Mouse (Mus musculus) MEL (cell line): ENCODE data around the gene Arhgef2. TPM values are rescaled to one million over a fixed set of nuclear protein-coding genes. Genes with fewer than 3 reads are reported as not detected.

Experiments used
- DNase-seq: peaks from one replicate; pipeline ENCODE4 v3.0.0; 2011; ENCODE audit warnings: low read depth, low spot score
- H3K27ac ChIP-seq: 2 replicates; pipeline ENCODE4 v1.5.1; 2012; ENCODE audit warnings: low read depth, mild to moderate bottlenecking, control low read depth, low read length, moderate library complexity; ENCODE audit not compliant: control insufficient read depth
- H3K27me3 ChIP-seq, 2 experiments: fragments of 150-350 bp in 1 of 2; sonication (generic) in 1 of 2; 2 replicates each; pipeline ENCODE4 v1.6.1; 2012; ENCODE audit warnings: low read length in 2 of 2, mild to moderate bottlenecking in 2 of 2, improper control_type of control experiment in 1 of 2, moderate library complexity in 1 of 2; ENCODE audit not compliant: insufficient read depth in 2 of 2, control insufficient read depth in 1 of 2
- H3K36me3 ChIP-seq, 2 experiments: 2 replicates each; pipeline ENCODE4 v1.6.1; 2012 to 2014; ENCODE audit warnings: low read length in 2 of 2, improper control_type of control experiment in 1 of 2, inconsistent platforms in 1 of 2, mild to moderate bottlenecking in 1 of 2; ENCODE audit not compliant: insufficient read depth in 2 of 2, control insufficient read depth in 1 of 2
- H3K4me1 ChIP-seq, 2 experiments: fragments of 150-350 bp in 1 of 2; sonication (generic) in 1 of 2; 2 replicates each; pipeline ENCODE4 v1.6.1; 2012; ENCODE audit warnings: low read length in 2 of 2, improper control_type of control experiment in 1 of 2, mild to moderate bottlenecking in 1 of 2; ENCODE audit not compliant: insufficient read depth in 2 of 2, control insufficient read depth in 1 of 2
- H3K4me3 ChIP-seq, 2 experiments: fragments of 150-350 bp in 1 of 2; sonication (generic) in 1 of 2; 2 replicates each; pipeline ENCODE4 v1.5.1; 2012; ENCODE audit warnings: low read depth in 2 of 2, low read length in 2 of 2, mild to moderate bottlenecking in 2 of 2, moderate library complexity in 2 of 2, control low read depth in 1 of 2, improper control_type of control experiment in 1 of 2; ENCODE audit not compliant: control insufficient read depth in 1 of 2, insufficient read depth in 1 of 2
- H3K79me2 ChIP-seq: 2 replicates; pipeline ENCODE4 v1.6.1; 2012; ENCODE audit warnings: mild to moderate bottlenecking, low read length, moderate library complexity; ENCODE audit not compliant: control insufficient read depth, poor library complexity, insufficient read depth
- H3K9ac ChIP-seq: 2 replicates; pipeline ENCODE4 v1.6.1; 2012; ENCODE audit warnings: low read depth, mild to moderate bottlenecking, control low read depth, low read length, moderate library complexity; ENCODE audit not compliant: control insufficient read depth, poor library complexity, severe bottlenecking
- H3K9me3 ChIP-seq: fragments of 150-350 bp; sonication (generic); replicated peaks from 2 replicates; pipeline ENCODE4 v1.6.1; 2012; ENCODE audit warnings: mild to moderate bottlenecking, low read length, improper control_type of control experiment, moderate library complexity; ENCODE audit not compliant: insufficient read depth
- BHLHE40 ChIP-seq: IDR thresholded peaks from 2 replicates; pipeline ENCODE4 v1.6.1; 2012; ENCODE audit warnings: low read depth, mild to moderate bottlenecking, inconsistent platforms, low read length, improper control_type of control experiment, borderline replicate concordance
- CHD2 ChIP-seq: IDR thresholded peaks from 2 replicates; pipeline ENCODE4 v1.6.1; 2011; ENCODE audit warnings: low read length, improper control_type of control experiment
- CTCF ChIP-seq, 3 experiments: IDR thresholded peaks in 2 of 3; conservative IDR thresholded peaks in 1 of 3; 2 replicates each; pipeline ENCODE4 v1.5.1; 2011 to 2012; ENCODE audit warnings: low read length in 3 of 3, low read depth in 2 of 3, mild to moderate bottlenecking in 2 of 3, improper control_type of control experiment in 1 of 3, inconsistent platforms in 1 of 3, mixed read lengths in 1 of 3, moderate library complexity in 1 of 3; ENCODE audit not compliant: control insufficient read depth in 1 of 3, insufficient read depth in 1 of 3, poor library complexity in 1 of 3, severe bottlenecking in 1 of 3
- ELF1 ChIP-seq: IDR thresholded peaks from 2 replicates; pipeline ENCODE4 v1.6.1; 2014; ENCODE audit warnings: low read depth, mild to moderate bottlenecking, inconsistent platforms, low read length, improper control_type of control experiment, moderate library complexity
- EP300 ChIP-seq, 2 experiments: IDR thresholded peaks; 2 replicates each; pipeline ENCODE4 v1.6.1; 2011; ENCODE audit warnings: improper control_type of control experiment in 2 of 2, low read length in 2 of 2, low read depth in 1 of 2, mild to moderate bottlenecking in 1 of 2
- GABPA ChIP-seq: IDR thresholded peaks from 2 replicates; pipeline ENCODE4 v1.6.1; 2012; ENCODE audit warnings: low read depth, mild to moderate bottlenecking, inconsistent platforms, low read length, improper control_type of control experiment, moderate library complexity
- GATA1 ChIP-seq: IDR thresholded peaks from 2 replicates; pipeline ENCODE4 v1.6.1; 2011; ENCODE audit warnings: low read depth, low read length, improper control_type of control experiment
- HCFC1 ChIP-seq: IDR thresholded peaks from 2 replicates; pipeline ENCODE4 v1.6.1; 2012; ENCODE audit warnings: low read depth, mild to moderate bottlenecking, inconsistent platforms, low read length, improper control_type of control experiment, moderate library complexity
- JUND ChIP-seq: IDR thresholded peaks from 2 replicates; pipeline ENCODE4 v1.6.1; 2011; ENCODE audit warnings: low read depth, mild to moderate bottlenecking, improper control_type of control experiment, low read length
- MAX ChIP-seq: IDR thresholded peaks from 2 replicates; pipeline ENCODE4 v1.6.1; 2011; ENCODE audit warnings: low read length, improper control_type of control experiment
- MAZ ChIP-seq: IDR thresholded peaks from 2 replicates; pipeline ENCODE4 v1.6.1; 2012; ENCODE audit warnings: low read depth, mild to moderate bottlenecking, inconsistent platforms, low read length, improper control_type of control experiment
- MEF2A ChIP-seq: IDR thresholded peaks from 2 replicates; pipeline ENCODE4 v1.6.1; 2014; ENCODE audit warnings: low read depth, mild to moderate bottlenecking, inconsistent platforms, low read length, improper control_type of control experiment; ENCODE audit not compliant: poor library complexity, insufficient replicate concordance, severe bottlenecking; ENCODE audit errors: extremely low read depth
- MYB ChIP-seq: IDR thresholded peaks from 2 replicates; pipeline ENCODE4 v1.6.1; 2011; ENCODE audit warnings: mild to moderate bottlenecking, low read depth, low read length, improper control_type of control experiment
- NRF1 ChIP-seq: IDR thresholded peaks from 2 replicates; pipeline ENCODE4 v1.6.1; 2014; ENCODE audit warnings: low read depth, mild to moderate bottlenecking, inconsistent platforms, low read length, improper control_type of control experiment, moderate library complexity; ENCODE audit not compliant: poor library complexity, insufficient read depth, severe bottlenecking
- POLR2A ChIP-seq, 2 experiments: IDR thresholded peaks; 2 replicates each; pipeline ENCODE4 v1.6.1; 2011 to 2012; ENCODE audit warnings: low read length in 2 of 2, mild to moderate bottlenecking in 2 of 2, control low read depth in 1 of 2, improper control_type of control experiment in 1 of 2, low read depth in 1 of 2, moderate library complexity in 1 of 2; ENCODE audit not compliant: control insufficient read depth in 1 of 2, insufficient read depth in 1 of 2, poor library complexity in 1 of 2
- POLR2AphosphoS5 ChIP-seq: IDR thresholded peaks from 2 replicates; pipeline ENCODE4 v1.6.1; 2012; ENCODE audit warnings: low read depth, borderline replicate concordance, mild to moderate bottlenecking, inconsistent platforms, low read length, moderate library complexity, mixed read lengths
- SIN3A ChIP-seq: IDR thresholded peaks from 2 replicates; pipeline ENCODE4 v1.6.1; 2012; ENCODE audit warnings: low read length, improper control_type of control experiment, inconsistent platforms
- SMC3 ChIP-seq: IDR thresholded peaks from 2 replicates; pipeline ENCODE4 v1.6.1; 2011; ENCODE audit warnings: low read depth, low read length, improper control_type of control experiment
- TAL1 ChIP-seq: IDR thresholded peaks from 2 replicates; pipeline ENCODE4 v1.6.1; 2012; ENCODE audit warnings: mild to moderate bottlenecking, inconsistent platforms, low read length, moderate library complexity, mixed read lengths
- TCF12 ChIP-seq: IDR thresholded peaks from 2 replicates; pipeline ENCODE4 v1.6.1; 2014; ENCODE audit warnings: low read depth, mild to moderate bottlenecking, inconsistent platforms, low read length, improper control_type of control experiment, moderate library complexity
- ZC3H11A ChIP-seq: IDR thresholded peaks from 2 replicates; pipeline ENCODE4 v1.6.1; 2012; ENCODE audit warnings: low read depth, mild to moderate bottlenecking, inconsistent platforms, low read length, improper control_type of control experiment
- ZMIZ1 ChIP-seq: IDR thresholded peaks from 2 replicates; pipeline ENCODE4 v1.6.1; 2012; ENCODE audit warnings: low read depth, mild to moderate bottlenecking, inconsistent platforms, low read length, improper control_type of control experiment, moderate library complexity
- ZNF384 ChIP-seq: IDR thresholded peaks from 2 replicates; pipeline ENCODE4 v1.6.1; 2012; ENCODE audit warnings: low read depth, mild to moderate bottlenecking, inconsistent platforms, low read length, improper control_type of control experiment
- polyA plus RNA-seq, 2 experiments: library from polyadenylated mRNA; stranded (reverse) in 1 of 2; unstranded in 1 of 2; fragments of >175 nt in 1 of 2; fragments of >200 nt in 1 of 2; gene quantifications; 2 replicates each; pipeline versions ENCODE4 v1.2.1 to v1.2.4; 2012; ENCODE audit warnings: low replicate concordance in 2 of 2, low read depth in 1 of 2; ENCODE audit not compliant: insufficient read length in 2 of 2, insufficient read depth in 1 of 2, missing spikeins in 1 of 2
- total RNA-seq: library from RNA; depleted of rRNA; stranded (reverse); fragments of 300-350 nt; gene quantifications from 2 replicates; pipeline ENCODE4 v1.2.3, GENCODE M21; 2012

Arhgef2 gene
- total and polyA plus RNA-seq, 3 experiments: 113 to 183 TPM; not detected in 1

DNA sequence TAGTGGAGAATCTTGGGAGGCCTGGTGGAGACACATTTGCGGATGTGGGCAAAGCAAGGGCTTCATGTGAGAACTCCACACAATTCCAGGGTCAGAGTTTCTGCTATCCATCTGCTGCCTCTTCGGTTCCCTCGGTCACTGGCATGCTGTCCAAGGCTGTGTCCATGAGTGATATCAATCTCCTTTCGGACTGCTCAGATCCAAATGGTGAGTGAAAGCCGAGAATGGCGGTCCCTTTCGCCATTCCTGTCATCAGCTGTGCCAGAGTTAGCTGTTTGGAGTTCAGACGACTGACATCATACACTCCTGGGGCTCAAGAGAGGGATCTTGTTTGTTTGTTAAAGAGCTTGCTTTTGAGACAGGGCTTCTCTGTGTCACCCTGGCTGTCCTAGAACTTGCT lies 8.7 kb downstream of the Arhgef2 start:
- Histone ChIP-seq H3K9ac (no peak overlapping the region), H3K27ac (no peak overlapping the region), H3K27me3 (no peaks in the 10 kb centered on the region), H3K36me3 (peaks cover 0 to 16% of the 10 kb centered on the region in 2 experiments; a peak in 2 of 4 replicates), H3K4me3 (no peak overlapping the region), H3K79me2 (no peaks in the 10 kb centered on the region), H3K9me3 (no peaks in the 10 kb centered on the region), H3K4me1 (peaks cover 12 to 16% of the 10 kb centered on the region in 2 experiments)
- no peak for DNase-seq
- TF ChIP-seq ZMIZ1 (no peak), POLR2A (IDR thresholded peaks at IDR 0.05; ENCODE audit: control insufficient read depth in 1 of 2, insufficient read depth in 1 of 2, low read depth in 1 of 2, low read length in 2 of 2, poor library complexity in 1 of 2) (no peak), MAZ (no peak), JUND (no peak), SMC3 (no peak), TCF12 (no peak), HCFC1 (no peak), SIN3A (no peak), GABPA (no peak), MYB (no peak), EP300 (IDR thresholded peaks at IDR 0.05; ENCODE audit: low read depth in 1 of 2, low read length in 2 of 2) (no peak), CTCF (IDR thresholded peaks at IDR 0.05 in 2 of 3, conservative IDR thresholded peaks at IDR 0.05 in 1 of 3; ENCODE audit: control insufficient read depth in 1 of 3, insufficient read depth in 1 of 3, low read depth in 2 of 3, low read length in 3 of 3, poor library complexity in 1 of 3, severe bottlenecking in 1 of 3) (no peak), BHLHE40 (no peak), ELF1 (no peak), GATA1 (no peak)

DNA sequence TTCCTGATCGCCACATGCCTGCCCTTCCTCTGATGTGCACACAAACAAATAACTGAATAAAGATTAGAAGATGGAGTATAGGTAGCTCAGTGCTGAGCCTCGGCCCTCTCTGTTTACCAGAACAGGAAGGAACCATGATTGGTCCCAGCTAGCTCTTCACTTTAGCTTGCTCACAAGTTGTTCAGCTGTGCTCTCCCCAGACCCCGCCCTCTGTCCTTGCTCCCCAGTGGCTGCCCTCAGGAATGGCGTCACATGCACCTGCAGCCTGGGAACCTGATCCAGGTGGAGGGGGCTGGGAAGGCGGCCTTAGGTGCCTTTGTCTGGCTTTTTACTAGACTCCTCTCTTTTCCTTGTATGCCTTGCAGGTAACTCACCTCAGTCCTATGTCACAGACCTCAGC lies 9.4 kb downstream of the Arhgef2 start:
- Histone ChIP-seq H3K27ac (no peak overlapping the region), H3K4me1 (peaks cover 18 to 23% of the 10 kb centered on the region in 2 experiments), H3K9me3 (no peaks in the 10 kb centered on the region), H3K27me3 (no peaks in the 10 kb centered on the region), H3K9ac (no peak overlapping the region), H3K4me3 (no peak overlapping the region), H3K79me2 (peaks cover 1% of the 10 kb centered on the region; the same call in 1 of the 2 replicates), H3K36me3 (peaks cover 0 to 22% of the 10 kb centered on the region in 2 experiments; a peak in 2 of 4 replicates)
- no peak for TF ChIP-seq HCFC1
- TF ChIP-seq ZMIZ1: no peak
- no peak for TF ChIP-seq ELF1
- TF ChIP-seq EP300 (IDR thresholded peaks at IDR 0.05; ENCODE audit: low read depth in 1 of 2, low read length in 2 of 2): no peak
- no peak for TF ChIP-seq ZNF384
- no peak for TF ChIP-seq JUND
- TF ChIP-seq MYB: no peak
- TF ChIP-seq SIN3A: no peak
- TF ChIP-seq POLR2AphosphoS5: no peak
- no peak for TF ChIP-seq CHD2
- TF ChIP-seq MAX: no peak
- TF ChIP-seq MEF2A: no peak
- TF ChIP-seq TAL1: no peak
- TF ChIP-seq TCF12: no peak
- TF ChIP-seq MAZ: no peak
- no peak for TF ChIP-seq GATA1
- no peak for TF ChIP-seq NRF1
- no peak for TF ChIP-seq ZC3H11A
- DNase-seq: no peak
